Mouse (Mus musculus): Measurements from ENCODE around the gene Ssbp3. TPM values are rescaled to one million over a fixed set of nuclear protein-coding genes. Genes with fewer than 3 reads are reported as not detected.

Gene Ssbp3
- total RNA-seq, 2 experiments from 2014 or later: 106 to 119 TPM

GRCm38 (mm10) chr4:107094484-107095187 is 184.1 kb downstream of the Ssbp3 start:
- no peak for DNase-seq (ENCODE audit: low spot score in 2 of 2)

DNA sequence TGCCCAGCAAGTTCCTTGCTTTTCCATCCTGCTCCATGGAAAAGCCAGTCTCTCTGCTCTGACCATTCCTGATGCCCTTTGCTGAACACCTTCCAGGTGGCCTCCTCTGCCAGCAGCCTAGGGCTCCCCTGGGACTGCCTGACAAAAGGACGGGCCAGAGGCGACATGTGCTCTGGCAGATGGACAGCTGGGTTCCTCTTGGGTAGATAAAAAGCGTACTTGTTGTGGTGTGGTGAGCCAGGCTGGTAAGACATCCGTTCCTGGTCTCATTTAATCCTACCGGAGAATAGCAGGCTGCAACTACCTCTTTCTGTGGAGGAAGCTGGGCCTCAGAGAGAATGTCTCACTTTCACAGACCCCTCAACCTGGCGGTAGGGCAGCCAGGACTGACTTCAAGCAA is 185.5 kb downstream of the Ssbp3 start:
- DNase-seq (ENCODE audit: low spot score in 2 of 2): peak in 1 of 2 experiments; percentile 21

DNA sequence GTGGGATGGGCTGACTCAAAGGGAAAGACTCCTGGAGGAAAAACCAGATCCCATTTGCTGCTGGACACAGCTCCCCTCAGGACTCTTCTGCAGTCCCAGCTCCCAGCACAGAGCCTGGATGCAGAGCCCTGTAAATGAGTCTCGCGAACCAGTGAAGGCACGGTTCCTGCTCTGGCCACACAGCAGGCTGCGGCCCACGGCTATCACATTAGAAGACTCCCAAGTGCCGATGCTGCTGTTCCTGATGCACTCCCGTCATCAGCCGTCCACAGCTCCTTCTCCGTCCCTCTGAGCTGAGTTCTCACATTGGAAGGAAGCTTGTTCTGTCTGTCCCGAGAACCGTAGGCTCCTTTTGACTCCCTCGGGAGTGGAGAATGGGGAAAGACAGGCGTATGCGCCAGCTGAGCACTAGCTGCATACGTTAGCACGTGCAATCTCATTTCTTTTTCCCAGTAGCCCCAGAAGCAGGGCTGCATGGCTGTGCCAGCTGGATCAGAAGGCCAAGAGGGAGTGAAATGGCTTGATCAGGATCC is 186.4 kb downstream of the Ssbp3 start, which contains the start of gene Cdcp2:
Cdcp2 (plus strand) TSS at position 51 of the 533 bp plus-strand sequence.
- DNase-seq (ENCODE audit: low spot score in 2 of 2): no peak

GRCm38 (mm10) chr4:107097871-107098270 is 187.4 kb downstream of the Ssbp3 start:
- DNase-seq (ENCODE audit: low spot score in 2 of 2): peak in 1 of 2 experiments; percentile 18

DNA sequence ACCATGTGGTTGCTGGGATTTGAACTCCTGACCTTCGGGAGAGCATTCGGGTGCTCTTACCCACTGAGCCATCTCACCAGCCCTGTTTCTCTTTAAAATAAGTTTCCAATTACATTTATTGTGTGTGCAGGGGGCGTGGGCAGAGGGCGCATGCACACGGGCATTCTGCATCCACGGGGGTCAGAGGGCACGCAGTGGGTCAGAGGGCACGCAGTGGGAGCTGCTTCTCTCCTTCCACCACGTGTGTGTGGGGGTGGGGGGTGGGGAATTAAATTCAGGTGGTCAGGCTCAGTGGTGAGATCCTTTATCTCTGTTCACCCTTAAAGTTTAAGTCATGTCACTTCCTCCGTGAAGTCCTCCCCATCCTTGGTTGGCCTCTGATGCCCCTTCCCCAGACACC is 187.9 kb downstream of the Ssbp3 start:
- DNase-seq (ENCODE audit: low spot score in 2 of 2): no peak

DNA sequence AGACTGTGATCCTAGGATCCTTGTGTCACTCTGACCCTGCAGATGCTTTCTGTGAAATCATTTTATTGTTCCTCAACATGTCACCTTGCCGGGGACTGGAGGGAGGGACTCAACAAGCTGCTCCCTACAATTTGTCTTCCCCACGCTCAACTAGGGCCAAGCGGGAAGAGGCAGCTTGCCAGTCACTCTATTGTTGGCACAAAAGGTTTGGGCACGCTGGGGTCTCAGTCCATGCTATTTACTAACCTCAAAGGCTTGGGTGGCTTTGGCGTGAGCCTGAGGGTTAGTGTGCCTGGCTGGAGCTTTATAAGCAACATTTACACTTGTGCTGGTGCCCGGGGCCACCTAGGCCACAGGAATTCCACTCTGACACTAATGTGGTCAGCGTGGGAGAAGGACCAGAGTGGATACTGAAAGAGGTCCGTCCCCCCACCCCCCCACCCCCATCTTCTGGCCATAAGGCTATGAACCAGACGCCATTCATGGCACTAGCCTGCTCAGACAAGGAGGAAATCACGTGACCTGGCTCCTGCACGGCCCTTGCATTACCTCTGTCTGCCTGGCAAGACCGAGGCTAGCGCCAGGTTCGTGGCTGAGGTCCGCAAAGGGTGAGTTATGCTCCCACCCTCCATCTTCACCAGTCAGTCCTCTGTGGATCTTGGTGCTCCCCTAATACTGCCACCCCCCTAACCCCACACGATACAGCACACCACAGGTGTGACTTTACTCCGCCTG is 188.5 kb downstream of the Ssbp3 start:
- no peak for DNase-seq (ENCODE audit: low spot score in 2 of 2)

Other genes starting within 250 kb of the Ssbp3 start
- gene Ttc4, start 231.8 kb upstream of the Ssbp3 start, total RNA-seq (2021): 10 to 100 TPM; 38.7 to 41.3 TPM
- 1 to 10 TPM; 1.5 to 2.1 TPM for gene Mroh7, start 179.8 kb upstream of the Ssbp3 start, total RNA-seq (2021)
- not detected for gene Fam151a, start 176.8 kb upstream of the Ssbp3 start, total RNA-seq (2021)
- gene Acot11, start 105.7 kb upstream of the Ssbp3 start, total RNA-seq (2021): 10 to 100 TPM; 43.7 to 53.3 TPM
- 10 to 100 TPM; 66.5 to 69.1 TPM for gene Mrpl37, start 156.2 kb downstream of the Ssbp3 start, total RNA-seq (2021)
- 10 to 100 TPM; 11.0 to 12.4 TPM for gene Cyb5rl, start 156.3 kb downstream of the Ssbp3 start, total RNA-seq (2021)
- gene Cdcp2, start 186.2 kb downstream of the Ssbp3 start, total RNA-seq (2021): not detected